In the genomic region with DNA sequence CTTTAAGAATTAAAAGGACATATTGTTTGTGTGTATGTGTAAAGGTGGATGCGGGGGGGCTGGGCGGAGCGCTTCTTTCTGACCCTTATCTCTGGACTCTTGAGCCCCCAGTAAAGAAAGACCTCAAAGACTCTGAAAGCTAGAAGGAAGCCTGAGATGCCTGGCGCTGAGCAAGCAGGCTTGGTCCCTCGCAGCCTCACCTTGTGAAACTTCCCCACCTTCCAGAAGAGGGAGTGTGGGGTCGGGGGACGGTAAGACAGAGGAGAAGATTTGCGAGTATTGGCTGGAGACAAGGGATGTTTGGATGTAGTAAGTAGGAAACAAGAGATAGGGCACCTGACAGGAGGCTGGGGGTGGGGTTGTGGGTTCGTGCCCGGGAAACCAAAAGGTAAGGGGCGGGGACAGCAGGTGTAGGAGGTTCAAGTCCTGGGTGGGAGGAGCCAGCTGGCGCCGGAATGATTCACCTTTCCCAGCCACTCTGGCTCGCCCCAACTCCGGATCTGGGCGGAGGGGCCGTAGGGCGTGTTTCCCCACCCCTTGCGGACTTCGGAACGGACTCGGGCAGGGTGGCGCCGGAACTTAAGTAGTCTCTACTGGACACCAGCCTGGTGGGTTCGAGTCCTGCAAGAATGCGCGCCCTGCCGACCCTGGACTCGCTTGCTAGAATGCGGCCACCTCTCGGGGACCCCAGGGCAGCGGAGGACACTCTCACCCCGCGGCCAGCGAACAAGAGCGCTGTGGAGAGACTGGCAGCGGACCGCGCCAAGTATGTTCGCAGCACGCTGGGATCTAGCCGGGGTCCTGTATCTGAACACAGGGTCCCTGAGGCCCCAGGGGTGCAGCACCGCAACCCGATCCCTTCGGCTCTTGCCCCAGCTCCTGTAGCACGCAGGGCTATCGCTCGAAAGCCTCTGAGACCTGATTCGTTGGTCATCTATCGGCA, we compare ENCODE assay signal across 8 mouse cellular contexts. TPM values are rescaled to one million over a fixed set of nuclear protein-coding genes. Genes with fewer than 3 reads are reported as not detected.
A peak's percentile ranks its signal among the peaks of the same experiment; 100 is the strongest.
DNase-seq lines count a peak whose midpoint lies in the region; ATAC-seq and TF ChIP-seq lines count a peak whose summit lies in the region.

A gene (plus strand): TSS at position 450 of the 943 bp plus-strand sequence.

- TF ChIP-seq CTCF in heart, adult 2 months (IDR thresholded peaks at IDR 0.05), result no peak

- peak within 1 kb of the TSS; percentile 91 for H3K4me2 ChIP-seq in embryonic facial prominence, embryonic 11.5 days (ENCODE audit: low read depth, low read length)
- peak within 1 kb of the TSS; percentile 95 for H3K4me2 ChIP-seq in limb, embryonic 13.5 days (replicated peaks)
- H3K4me2 ChIP-seq in midbrain, embryonic 13.5 days (replicated peaks), result peak within 1 kb of the TSS; percentile 93

- TF ChIP-seq POLR2A in heart, adult 2 months (IDR thresholded peaks at IDR 0.05; ENCODE audit: insufficient read depth, low read depth, low read length), result no peak

- H3K79me2 ChIP-seq in heart, adult 2 months (replicated peaks; ENCODE audit: control insufficient read depth, insufficient read depth, low read length), result no peaks in the 10 kb centered on the region

- TF ChIP-seq EP300 in heart, adult 2 months (IDR thresholded peaks at IDR 0.05; ENCODE audit: insufficient read depth, low read depth, low read length), result no peak

- 5% methylated on average over 50 of the region's 50 CpGs for WGBS in heart, adult 2 months
- 3% methylated on average over 50 of the region's 50 CpGs for WGBS in embryonic facial prominence, embryonic 11.5 days
- 1% methylated on average over 50 of the region's 50 CpGs for WGBS in limb, embryonic 13.5 days
- WGBS in midbrain, embryonic 13.5 days, result 2% methylated on average over 50 of the region's 50 CpGs

- intact Hi-C loops in heart, adult 2 months (cut with DNase I), result no loop called here
- intact Hi-C loops in heart, postnatal 25 days (cut with DNase I), result no loop called here

- H3K27me3 ChIP-seq in heart, adult 2 months (ENCODE audit: control insufficient read depth, insufficient read depth, low read length), result peaks cover 11% of the 10 kb centered on the region
- H3K27me3 ChIP-seq in embryonic facial prominence, embryonic 11.5 days (ENCODE audit: control insufficient read depth, insufficient read depth, low read length), result peaks cover 28% of the 10 kb centered on the region
- H3K27me3 ChIP-seq in limb, embryonic 13.5 days, result peaks cover 57% of the 10 kb centered on the region
- peaks cover 52% of the 10 kb centered on the region for H3K27me3 ChIP-seq in midbrain, embryonic 13.5 days

- no peak within 1 kb of the TSS for H3K9ac ChIP-seq in heart, adult 2 months (ENCODE audit: low read depth, low read length)
- H3K9ac ChIP-seq in embryonic facial prominence, embryonic 11.5 days (replicated peaks; ENCODE audit: low read length), result peak within 1 kb of the TSS; percentile 50
- H3K9ac ChIP-seq in limb, embryonic 13.5 days, result peak within 1 kb of the TSS; percentile 61
- H3K9ac ChIP-seq in midbrain, embryonic 13.5 days (replicated peaks), result peak within 1 kb of the TSS; percentile 60

- H3K36me3 ChIP-seq in heart, adult 2 months (ENCODE audit: control insufficient read depth, insufficient read depth, low read length), result no peaks in the 10 kb centered on the region
- H3K36me3 ChIP-seq in embryonic facial prominence, embryonic 11.5 days (replicated peaks; ENCODE audit: control insufficient read depth, insufficient read depth, low read depth, low read length), result no peaks in the 10 kb centered on the region
- no peaks in the 10 kb centered on the region for H3K36me3 ChIP-seq in limb, embryonic 13.5 days
- no peaks in the 10 kb centered on the region for H3K36me3 ChIP-seq in midbrain, embryonic 13.5 days

- ATAC-seq in embryonic facial prominence, embryonic 11.5 days (replicated peaks; ENCODE audit: insufficient number of reproducible peaks, low FRiP score, low TSS enrichment, low read depth), result peak; percentile 76
- peak; percentile 5 to 14; a peak in 3 of 4 replicates for ATAC-seq in hematopoietic stem cell, adult 5-6 weeks (replicated peaks in 1 of 2; ENCODE audit: insufficient read depth in 1 of 2, low FRiP score in 2 of 2, low TSS enrichment in 1 of 2, low read depth in 1 of 2, poor library complexity in 2 of 2, severe bottlenecking in 2 of 2)
- ATAC-seq in limb, embryonic 13.5 days (ENCODE audit: low FRiP score, low read depth), result peak; percentile 66
- ATAC-seq in midbrain, embryonic 13.5 days, result peak; percentile 78

- no peaks in the 10 kb centered on the region for H3K9me3 ChIP-seq in embryonic facial prominence, embryonic 11.5 days (replicated peaks; ENCODE audit: control insufficient read depth, low read length)
- H3K9me3 ChIP-seq in limb, embryonic 13.5 days, result no peaks in the 10 kb centered on the region
- no peaks in the 10 kb centered on the region for H3K9me3 ChIP-seq in midbrain, embryonic 13.5 days

- H3K4me1 ChIP-seq in heart, adult 2 months (ENCODE audit: control insufficient read depth, insufficient read depth, low read length), result no peaks in the 10 kb centered on the region
- H3K4me1 ChIP-seq in embryonic facial prominence, embryonic 11.5 days (ENCODE audit: control insufficient read depth, insufficient read depth, low read length), result peaks cover 2% of the 10 kb centered on the region; the same call in 1 of the 2 replicates
- H3K4me1 ChIP-seq in limb, embryonic 13.5 days, result peaks cover 20% of the 10 kb centered on the region
- H3K4me1 ChIP-seq in midbrain, embryonic 13.5 days (replicated peaks), result peaks cover 19% of the 10 kb centered on the region

- peak within 1 kb of the TSS; percentile 48 for H3K4me3 ChIP-seq in heart, adult 2 months
- peak within 1 kb of the TSS; percentile 47 for H3K4me3 ChIP-seq in embryonic facial prominence, embryonic 11.5 days (ENCODE audit: low read depth, low read length)
- peak within 1 kb of the TSS; percentile 53 for H3K4me3 ChIP-seq in limb, embryonic 13.5 days
- H3K4me3 ChIP-seq in midbrain, embryonic 13.5 days (replicated peaks), result peak within 1 kb of the TSS; percentile 52

- H3K27ac ChIP-seq in heart, adult 2 months, result no peak within 1 kb of the TSS
- no peak within 1 kb of the TSS for H3K27ac ChIP-seq in embryonic facial prominence, embryonic 11.5 days (replicated peaks; ENCODE audit: low read depth, low read length)
- no peak within 1 kb of the TSS for H3K27ac ChIP-seq in limb, embryonic 13.5 days
- no peak within 1 kb of the TSS for H3K27ac ChIP-seq in midbrain, embryonic 13.5 days

- peak; percentile 25 to 26 for DNase-seq in heart, adult 2 months
- DNase-seq in heart, postnatal 25 days (ENCODE audit: low spot score), result no peak
- DNase-seq in embryonic facial prominence, embryonic 11.5 days (ENCODE audit: low spot score), result peak; percentile 34
- DNase-seq in urinary bladder, adult 2 months (ENCODE audit: low spot score), result peak; percentile 87
- DNase-seq in frontal cortex, postnatal 10 days (ENCODE audit: low spot score in 2 of 2), result no peak

RNA-seq across cellular contexts. Expression of the gene that starts here (rescaled TPM):
- total RNA-seq in heart, adult 2 months (2021), result under 1 TPM; 0.30 to 0.37 TPM
- polyA plus RNA-seq in heart, adult 2 months (2012; rRNA removed), result 0.31 and 0.47 TPM in 2 replicates
- under 1 TPM; 0.29 to 0.50 TPM for total RNA-seq in heart, postnatal 25 days (2021)
- polyA plus RNA-seq in embryonic facial prominence, embryonic 11.5 days (2014; fragmentation: Nextera tagmentation; extraction: Ambion mirVana), result 0.17 and 0.38 TPM in 2 replicates
- 6.2 and 8.3 TPM in 2 replicates for total RNA-seq in hematopoietic stem cell, adult 5-6 weeks (2017)
- polyA plus RNA-seq in limb, embryonic 13.5 days (2015; fragmentation: Nextera tagmentation; extraction: Ambion mirVana), result 0.08 and 0.22 TPM in 2 replicates
- polyA plus RNA-seq in midbrain, embryonic 13.5 days (2015; fragmentation: Nextera tagmentation; extraction: Ambion mirVana), result 0.08 TPM in 1 of 2 replicates, not detected in the other
- 15.0 and 16.1 TPM in 2 replicates for polyA plus RNA-seq in urinary bladder, adult 2 months (2012; rRNA removed)

Comparison
In these comparisons a context has a peak if more than half of its experiments do, and no peak if none do; other contexts are left out.
1. RNA of the gene that starts here (polyA plus RNA-seq): 15.0 to 16.1 TPM in urinary bladder, adult 2 months; 0.17 to 0.38 TPM in embryonic facial prominence, embryonic 11.5 days, 0.31 to 0.47 TPM in heart, adult 2 months, 0.08 to 0.22 TPM in limb, embryonic 13.5 days and 0.08 TPM in midbrain, embryonic 13.5 days; every median in the first group is over 10 times any median in the second.
2. Peak in DNase-seq and H3K4me3 ChIP-seq in heart, adult 2 months; RNA of the gene not detected or under 1 TPM.
3. Peak in DNase-seq, ATAC-seq, H3K4me3 ChIP-seq, H3K9ac ChIP-seq and H3K4me2 ChIP-seq in embryonic facial prominence, embryonic 11.5 days; RNA of the gene not detected or under 1 TPM.
4. Peak in ATAC-seq, H3K4me3 ChIP-seq, H3K9ac ChIP-seq and H3K4me2 ChIP-seq in limb, embryonic 13.5 days; RNA of the gene not detected or under 1 TPM.
5. Peak in ATAC-seq, H3K4me3 ChIP-seq, H3K9ac ChIP-seq and H3K4me2 ChIP-seq in midbrain, embryonic 13.5 days; RNA of the gene not detected or under 1 TPM.
6. ATAC-seq: peak in every context shown above with its lines; median percentile 78 in midbrain, embryonic 13.5 days; 76 in embryonic facial prominence, embryonic 11.5 days; 66 in limb, embryonic 13.5 days; 10 in hematopoietic stem cell, adult 5-6 weeks.
7. Peak in every context shown above with its lines, with median percentiles within 50 percentile points of each other: H3K4me3 ChIP-seq and H3K4me2 ChIP-seq.